Mouse (Mus musculus) CD8-positive naive resting alpha-beta T cell, adult 57 days (primary cell): ENCODE results near the gene Naxe. TPM values are rescaled to one million over a fixed set of nuclear protein-coding genes. Genes with fewer than 3 reads are reported as not detected.

Source experiments
- total RNA-seq: library from RNA; stranded (reverse); gene quantifications from one replicate; pipeline ENCODE4 v1.2.4, GENCODE M21; 2023

Gene Naxe
- 20.0 TPM for total RNA-seq

DNA sequence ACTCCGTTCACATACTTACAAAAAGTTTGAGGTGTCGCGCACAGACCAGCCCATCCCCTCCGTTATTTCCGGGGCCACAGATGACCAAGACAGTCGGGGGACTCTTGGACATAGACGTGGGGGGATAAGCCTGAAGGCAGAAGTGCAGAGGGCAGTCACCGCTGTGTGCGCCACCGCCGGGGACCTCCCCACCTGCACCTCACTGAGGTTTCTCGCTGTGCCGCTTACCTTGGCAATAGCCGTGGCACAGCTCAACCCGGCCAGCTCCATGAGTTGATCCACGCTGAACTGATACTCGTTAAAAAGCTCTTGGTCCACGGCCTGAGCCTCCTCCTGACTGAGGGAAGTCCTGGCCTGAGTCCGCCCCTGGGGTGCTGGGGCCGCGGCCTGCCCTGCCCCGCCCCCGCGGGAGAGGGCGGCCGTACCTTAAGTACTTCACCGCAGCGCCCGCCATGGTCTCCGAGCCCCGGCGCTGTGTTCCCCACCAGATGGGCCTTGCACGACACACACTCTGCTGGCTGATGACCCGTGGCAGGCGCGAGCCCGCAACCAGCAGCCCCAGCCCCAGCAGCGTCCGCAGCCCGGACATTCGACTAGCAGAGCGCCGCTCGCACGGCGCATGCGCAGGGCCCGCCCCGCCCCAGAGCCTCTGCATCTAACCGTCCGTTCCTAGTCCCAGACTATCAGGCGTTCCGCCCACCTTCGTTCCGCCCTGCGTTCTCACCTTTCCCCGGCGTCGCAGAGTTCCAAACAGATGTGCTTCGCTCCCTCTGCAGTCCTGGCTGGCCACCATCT lies at the start of gene Naxe:
Gene Naxe, minus strand, starts transcription at position 594 of the 795 bp plus-strand sequence.

DNA sequence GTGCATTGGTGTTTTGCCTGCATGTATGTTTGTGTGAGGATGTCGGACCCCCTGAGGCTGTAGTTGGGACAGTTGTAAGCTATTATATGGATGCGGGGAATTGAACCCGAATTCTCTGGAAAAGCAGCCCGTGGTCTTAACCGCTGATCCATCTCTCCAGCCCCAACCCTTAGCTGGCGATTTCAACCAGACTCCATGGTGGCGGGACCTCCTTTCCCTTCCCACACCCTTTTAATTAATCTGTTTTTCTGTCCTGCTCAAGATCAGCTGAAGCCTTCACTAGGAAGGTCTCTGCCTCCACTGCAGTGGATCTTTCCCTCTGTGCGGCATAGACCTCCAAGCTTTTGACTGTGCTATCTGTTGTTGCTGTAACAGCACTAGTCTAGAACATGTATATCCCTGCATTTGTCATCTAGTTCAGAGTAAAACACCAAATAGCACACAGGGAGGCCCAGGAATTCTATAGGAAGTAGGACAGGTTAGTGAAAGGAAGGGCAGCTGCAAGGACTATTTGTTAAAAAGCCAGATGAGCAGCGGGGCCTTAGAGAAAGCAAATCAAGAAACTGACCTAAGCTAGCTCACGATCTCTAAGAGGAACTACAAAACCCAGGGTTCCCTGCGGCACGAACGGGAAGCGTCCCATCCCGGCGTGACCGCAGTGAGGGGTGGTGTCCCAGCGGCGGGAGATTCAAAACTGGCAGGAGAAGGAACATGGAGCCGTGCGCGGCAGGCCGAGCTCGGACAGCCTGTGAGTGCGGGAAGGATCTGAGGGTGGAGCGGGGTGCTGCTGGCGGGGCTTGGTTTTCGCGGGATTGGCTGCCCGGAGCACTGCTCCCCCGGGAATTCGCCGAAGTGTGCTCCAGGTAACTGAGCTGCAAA lies 23.3 kb upstream of the Naxe start, which contains the start of gene Iqgap3:
Gene Iqgap3, plus strand, starts transcription at position 627 of the 879 bp plus-strand sequence.

DNA sequence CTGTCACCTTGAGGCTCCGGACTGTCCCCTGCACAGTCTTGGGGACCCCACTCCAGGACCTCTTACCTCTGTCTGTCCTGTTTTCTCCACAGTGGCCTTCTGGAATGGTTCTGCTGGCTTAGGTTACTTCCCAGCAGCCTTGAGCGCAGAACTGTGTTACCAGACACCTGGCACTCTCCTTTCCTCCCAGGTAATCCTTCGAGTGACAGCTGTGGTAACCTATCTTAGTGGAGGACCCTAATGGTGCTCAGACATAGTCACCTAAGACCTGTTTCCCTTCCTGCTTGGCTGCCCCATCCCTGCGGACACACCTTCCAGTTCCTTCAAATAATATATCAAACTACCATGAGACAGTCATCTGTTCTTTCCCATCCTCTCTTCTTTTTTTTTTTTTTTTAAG lies 19.9 kb upstream of the Naxe start, which contains the start of gene Ttc24:
Gene Ttc24, minus strand, starts transcription at position 101 of the 400 bp plus-strand sequence.

DNA sequence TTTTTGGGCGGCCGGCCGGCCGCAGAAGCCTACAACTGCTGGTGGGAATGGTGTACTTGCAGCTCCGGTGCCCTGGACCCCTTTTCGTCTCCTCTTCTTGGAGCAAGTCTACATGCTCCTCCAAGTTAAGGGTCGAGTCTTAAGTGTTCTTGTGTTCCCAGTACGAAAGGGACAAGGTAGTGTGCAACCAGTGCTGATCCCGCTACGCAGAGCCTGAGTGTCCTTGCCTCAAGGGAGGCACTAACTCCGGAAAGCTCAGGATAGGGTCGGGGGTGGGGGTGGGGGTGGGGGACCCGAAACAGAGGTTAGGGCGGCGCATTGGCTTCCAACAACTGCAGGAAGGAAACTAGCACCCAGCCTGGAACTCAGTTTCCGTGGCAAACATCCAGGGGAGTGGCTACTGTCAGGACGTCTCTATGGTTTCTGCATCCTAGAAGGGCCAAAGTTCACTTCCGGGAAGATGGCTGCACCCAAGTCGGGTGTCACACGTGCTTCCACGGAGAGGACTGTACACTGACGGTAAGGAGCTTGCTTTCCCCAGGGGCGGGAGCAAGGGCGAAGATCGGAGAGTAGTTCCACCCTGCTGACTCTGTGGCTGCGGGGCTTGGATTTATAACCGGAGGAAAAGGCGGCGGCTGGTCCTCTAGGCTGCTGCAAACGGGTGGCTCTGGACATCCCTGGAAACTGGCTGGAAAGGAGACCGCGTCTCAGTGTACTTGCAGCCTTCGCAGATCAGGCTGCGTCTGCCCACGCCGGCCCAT lies 15.5 kb downstream of the Naxe start, which contains the start of gene Gpatch4:
Gene Gpatch4, plus strand, starts transcription at position 448 of the 761 bp plus-strand sequence.

DNA sequence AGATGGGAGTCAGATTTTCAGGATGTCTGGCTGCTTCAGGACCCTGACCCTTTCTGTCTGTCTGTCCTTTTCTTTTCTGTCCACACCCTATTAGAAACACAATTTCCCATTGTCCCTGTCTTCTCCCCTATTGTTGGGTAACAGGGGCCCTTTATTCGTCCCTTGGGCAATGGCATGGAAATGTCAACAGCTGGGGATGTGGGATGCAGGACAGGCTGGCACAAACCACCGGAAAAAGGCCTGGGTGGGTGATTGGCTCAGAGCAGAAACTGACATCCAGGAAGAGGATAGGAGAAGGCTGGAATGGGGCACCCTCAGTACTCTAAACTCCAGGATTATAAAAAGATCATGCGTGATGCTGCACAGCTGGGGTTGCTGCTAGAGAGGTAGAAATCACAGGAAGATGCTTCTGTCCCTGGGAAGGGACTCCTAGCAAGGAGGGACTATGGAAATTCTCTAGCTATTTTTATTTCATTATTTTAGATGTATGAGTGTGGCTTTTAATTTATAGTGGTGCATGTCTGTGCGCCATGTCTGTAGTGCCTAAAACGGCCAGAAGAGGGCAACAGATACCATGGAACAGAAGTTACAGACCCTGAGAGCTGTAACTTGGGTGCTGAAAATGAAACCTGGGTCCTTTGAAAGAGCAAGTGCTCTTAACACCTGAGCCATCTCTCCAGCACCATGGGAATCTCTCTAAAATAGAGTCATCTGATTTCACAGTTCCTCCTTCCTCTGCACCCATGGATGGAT lies 30.7 kb downstream of the Naxe start, which contains the start of gene Hapln2:
Gene Hapln2, minus strand, starts transcription at position 150 of the 753 bp plus-strand sequence.

Other genes starting within 250 kb of the Naxe start
- gene Pear1, start 234.2 kb downstream of the Naxe start, total RNA-seq = 16.7 TPM
- gene Sh2d2a, start 211.7 kb downstream of the Naxe start, total RNA-seq = 262 TPM
- gene Prcc, start 172.9 kb downstream of the Naxe start, total RNA-seq = 58.1 TPM
- 79.8 TPM for gene Hdgf, start 152.2 kb downstream of the Naxe start, total RNA-seq
- 150 TPM for gene Mrpl24, start 139.0 kb downstream of the Naxe start, total RNA-seq
- 60.8 TPM for gene Isg20l2, start 128.2 kb downstream of the Naxe start, total RNA-seq
- gene Rrnad1, start 127.8 kb downstream of the Naxe start, total RNA-seq = 26.4 TPM
- gene Crabp2, start 109.8 kb downstream of the Naxe start, total RNA-seq = 2.1 TPM
- not detected for gene Nes, start 87.4 kb downstream of the Naxe start, total RNA-seq
- gene Bcan, start 58.3 kb downstream of the Naxe start, total RNA-seq = not detected
- gene Hapln2, start 30.9 kb downstream of the Naxe start, total RNA-seq = not detected
- gene Gpatch4, start 15.4 kb downstream of the Naxe start, total RNA-seq = 26.0 TPM
- gene Ttc24, start 19.8 kb upstream of the Naxe start, total RNA-seq = not detected
- 0.12 TPM for gene Iqgap3, start 23.5 kb upstream of the Naxe start, total RNA-seq
- 328 TPM for gene Mef2d, start 83.9 kb upstream of the Naxe start, total RNA-seq
- not detected for gene Rhbg, start 196.2 kb upstream of the Naxe start, total RNA-seq
- gene Gm38392, start 228.7 kb upstream of the Naxe start, total RNA-seq = not detected
- gene Tsacc, start 238.5 kb upstream of the Naxe start, total RNA-seq = 6.6 TPM
- 189 TPM for gene Cct3, start 238.6 kb upstream of the Naxe start, total RNA-seq